Mouse (Mus musculus) heart, embryonic 16.5 days (tissue): ENCODE measurements at regions not wholly inside any gene's neighbourhood (a gene's known extent, or its start where the extent isn't known, plus 50 kb on each side); places are given as distances from the start of the nearest gene placed in this dataset.

Experiments used
- ATAC-seq: fragments of 200-750 bp; cut with Nextera tagmentation; replicated peaks from 2 replicates; pipeline ENCODE4 v1.8.0; 2017; ENCODE audit warnings: moderate number of reproducible peaks; ENCODE audit not compliant: insufficient read depth, low FRiP score; ENCODE audit errors: extremely low read depth
- H3K27ac ChIP-seq: fragments of 300-500 bp; sonication (generic); 2 replicates; pipeline ENCODE4 v1.5.1; 2014; ENCODE audit warnings: mild to moderate bottlenecking, low read length, control low read depth, moderate library complexity
- H3K27me3 ChIP-seq: fragments of 300-500 bp; sonication (generic); 2 replicates; pipeline ENCODE4 v1.6.1; 2014; ENCODE audit warnings: low read length, mixed read lengths; ENCODE audit not compliant: control insufficient read depth, insufficient read depth
- H3K36me3 ChIP-seq: fragments of 300-500 bp; sonication (generic); 2 replicates; pipeline ENCODE4 v1.6.1; 2014; ENCODE audit not compliant: control insufficient read depth, insufficient read depth
- H3K4me1 ChIP-seq: fragments of 300-500 bp; sonication (generic); 2 replicates; pipeline ENCODE4 v1.6.1; 2014; ENCODE audit warnings: low read length, mixed read lengths; ENCODE audit not compliant: control insufficient read depth, insufficient read depth
- H3K4me2 ChIP-seq: fragments of 300-500 bp; sonication (generic); 2 replicates; pipeline ENCODE4 v1.6.1; 2014; ENCODE audit warnings: low read depth, mild to moderate bottlenecking, control low read depth, low read length
- H3K4me3 ChIP-seq: fragments of 300-500 bp; sonication (generic); 2 replicates; pipeline ENCODE4 v1.5.1; 2014; ENCODE audit warnings: mild to moderate bottlenecking, control low read depth, low read length
- H3K9ac ChIP-seq: fragments of 300-500 bp; sonication (generic); 2 replicates; pipeline ENCODE4 v1.6.1; 2014; ENCODE audit warnings: low read length, control low read depth
- H3K9me3 ChIP-seq: fragments of 300-500 bp; sonication (generic); replicated peaks from 2 replicates; pipeline ENCODE4 v1.6.1; 2016; ENCODE audit warnings: low read length; ENCODE audit not compliant: control insufficient read depth
- WGBS: fragments of 180-500 bp; shearing (Covaris S2); extraction: QIAGEN DNeasy Blood & Tissue Kit; methylation state at CpG from one replicate; pipeline ENCODE4 v1.1.7; 2014; 5-methylcytosine and 5-hydroxymethylcytosine counted together

- H3K36me3 ChIP-seq: no peaks in the 10 kb centered on the region
- no peak overlapping the region for H3K27ac ChIP-seq
- H3K4me3 ChIP-seq: no peak overlapping the region
- H3K27me3 ChIP-seq: no peaks in the 10 kb centered on the region
- peaks cover 8% of the 10 kb centered on the region for H3K4me1 ChIP-seq
- 61% methylated on average over 2 of the region's 2 CpGs for WGBS
- ATAC-seq: no peak
- no peak overlapping the region for H3K4me2 ChIP-seq
- H3K9me3 ChIP-seq: no peaks in the 10 kb centered on the region
- no peak overlapping the region for H3K9ac ChIP-seq
Measured at GRCm38 (mm10) chr15:63527318-63527717, 317.7 kb downstream of the Gsdmc2 start.

- Histone ChIP-seq H3K4me1 (peaks cover 8% of the 10 kb centered on the region), H3K4me2 (no peak overlapping the region), H3K27me3 (no peaks in the 10 kb centered on the region), H3K36me3 (no peaks in the 10 kb centered on the region), H3K27ac (no peak overlapping the region), H3K9me3 (no peaks in the 10 kb centered on the region), H3K4me3 (no peak overlapping the region), H3K9ac (no peak overlapping the region)
- WGBS: 26% methylated on average over 2 of the region's 2 CpGs
- ATAC-seq: peak; percentile 52; the same call in 1 of the 2 replicates
Measured at GRCm38 (mm10) chr15:63526820-63527219, 318.2 kb downstream of the Gsdmc2 start.

- ATAC-seq: no peak
- Histone ChIP-seq H3K4me1 (no peaks in the 10 kb centered on the region), H3K4me3 (no peak overlapping the region), H3K4me2 (no peak overlapping the region), H3K36me3 (no peaks in the 10 kb centered on the region), H3K27me3 (no peaks in the 10 kb centered on the region), H3K9me3 (no peaks in the 10 kb centered on the region), H3K9ac (no peak overlapping the region), H3K27ac (no peak overlapping the region)
- WGBS: 71% methylated on average over 3 of the region's 3 CpGs
Measured at GRCm38 (mm10) chr15:63517301-63517700, 327.7 kb downstream of the Gsdmc2 start.

- Histone ChIP-seq H3K4me3 (no peak overlapping the region), H3K27me3 (no peaks in the 10 kb centered on the region), H3K4me1 (no peaks in the 10 kb centered on the region), H3K9ac (no peak overlapping the region), H3K27ac (no peak overlapping the region), H3K36me3 (no peaks in the 10 kb centered on the region), H3K4me2 (no peak overlapping the region), H3K9me3 (no peaks in the 10 kb centered on the region)
- 59% methylated on average over 1 of the region's 1 CpGs for WGBS
- ATAC-seq: no peak
Measured at GRCm38 (mm10) chr15:63500453-63500852, 344.5 kb downstream of the Gsdmc2 start.

GRCm38 (mm10) chr15:63498483-63498882, 346.5 kb downstream of the Gsdmc2 start:
- Histone ChIP-seq H3K9me3 (no peaks in the 10 kb centered on the region), H3K4me1 (no peaks in the 10 kb centered on the region), H3K4me2 (no peak overlapping the region), H3K9ac (no peak overlapping the region), H3K27ac (no peak overlapping the region), H3K27me3 (no peaks in the 10 kb centered on the region), H3K36me3 (no peaks in the 10 kb centered on the region), H3K4me3 (no peak overlapping the region)
- ATAC-seq: no peak
- 84% methylated on average over 3 of the region's 3 CpGs for WGBS

GRCm38 (mm10) chr15:63497207-63497606, 347.8 kb downstream of the Gsdmc2 start:
- Histone ChIP-seq H3K27me3 (no peaks in the 10 kb centered on the region), H3K36me3 (no peaks in the 10 kb centered on the region), H3K27ac (no peak overlapping the region), H3K4me2 (no peak overlapping the region), H3K9ac (no peak overlapping the region), H3K4me1 (no peaks in the 10 kb centered on the region), H3K4me3 (no peak overlapping the region), H3K9me3 (no peaks in the 10 kb centered on the region)
- no peak for ATAC-seq
- WGBS: 82% methylated on average over 3 of the region's 3 CpGs

GRCm38 (mm10) chr15:63484910-63485309, 360.1 kb downstream of the Gsdmc2 start:
- H3K36me3 ChIP-seq: no peaks in the 10 kb centered on the region
- no peak overlapping the region for H3K9ac ChIP-seq
- H3K4me3 ChIP-seq: no peak overlapping the region
- no peak for ATAC-seq
- H3K27me3 ChIP-seq: no peaks in the 10 kb centered on the region
- WGBS: 67% methylated on average over 5 of the region's 5 CpGs
- H3K9me3 ChIP-seq: no peaks in the 10 kb centered on the region; the same call in 1 of the 2 replicates
- H3K4me1 ChIP-seq: peaks cover 7% of the 10 kb centered on the region; the same call in 1 of the 2 replicates
- H3K4me2 ChIP-seq: no peak overlapping the region
- H3K27ac ChIP-seq: peak overlapping the region; percentile 17; the same call in 1 of the 2 replicates

GRCm38 (mm10) chr15:63484217-63484887, 360.6 kb downstream of the Gsdmc2 start:
- Histone ChIP-seq H3K4me2 (peak overlapping the region; percentile 34; the same call in 1 of the 2 replicates), H3K4me1 (peaks cover 7% of the 10 kb centered on the region; the same call in 1 of the 2 replicates), H3K27me3 (no peaks in the 10 kb centered on the region), H3K27ac (peak overlapping the region; percentile 17), H3K9me3 (no peaks in the 10 kb centered on the region; the same call in 1 of the 2 replicates), H3K36me3 (no peaks in the 10 kb centered on the region), H3K9ac (no peak overlapping the region), H3K4me3 (0 out of 2 replicates have a peak overlapping the region, but pooled peaks have one; percentile 15)
- 7% methylated on average over 4 of the region's 4 CpGs for WGBS
- ATAC-seq: peak; percentile 60; the same call in 1 of the 2 replicates

GRCm38 (mm10) chr15:63479270-63479805, 365.6 kb downstream of the Gsdmc2 start:
- 36% methylated on average over 1 of the region's 1 CpGs for WGBS
- no peak overlapping the region for H3K4me2 ChIP-seq
- H3K9ac ChIP-seq: no peak overlapping the region
- no peak overlapping the region for H3K27ac ChIP-seq
- no peaks in the 10 kb centered on the region; the same call in 1 of the 2 replicates for H3K9me3 ChIP-seq
- no peak overlapping the region for H3K4me3 ChIP-seq
- H3K4me1 ChIP-seq: peaks cover 2% of the 10 kb centered on the region; the same call in 1 of the 2 replicates
- no peak for ATAC-seq
- H3K27me3 ChIP-seq: no peaks in the 10 kb centered on the region
- H3K36me3 ChIP-seq: no peaks in the 10 kb centered on the region
